Mouse (Mus musculus) layer of hippocampus, adult 8-10 months (tissue): Measurements from ENCODE around the gene Fh1. TPM values are rescaled to one million over a fixed set of nuclear protein-coding genes. Genes with fewer than 3 reads are reported as not detected.

Experiments
- DNase-seq, 2 experiments: peaks; one replicate each; pipeline ENCODE4 v3.0.0; 2022; ENCODE audit warnings: low spot score in 2 of 2
- total RNA-seq, 4 experiments: library from RNA; stranded (reverse); gene quantifications; 2 replicates each; pipeline ENCODE4 v1.2.4; 2022

The Fh1 gene
- total RNA-seq, 4 experiments from 2014 or later, result 65.4 to 82.2 (median 76.7) TPM

- no peak for DNase-seq
Measured at GRCm38 (mm10) chr1:175550586-175550985, 74.8 kb downstream of the Fh1 start.

Other genes with a start within 250 kb of the Fh1 start
- 10 to 100 TPM; 74.8 to 84.7 (median 78.1) TPM for gene Rgs7, start 133.1 kb downstream of the Fh1 start, total RNA-seq
- under 1 TPM in 2 of 4 experiments, not detected in 2; 0.20 to 0.70 TPM for gene Kmo, start 5.3 kb downstream of the Fh1 start, total RNA-seq
- 1 to 10 TPM; 1.4 to 2.0 (median 1.5) TPM for gene Opn3, start 67.1 kb upstream of the Fh1 start, total RNA-seq
- gene Chml, start 67.3 kb upstream of the Fh1 start, total RNA-seq, result 1 to 10 TPM; 4.2 to 5.8 (median 5.5) TPM
- not detected for gene Wdr64, start 73.0 kb upstream of the Fh1 start, total RNA-seq